Mouse (Mus musculus): ENCODE results near the gene Fignl1. TPM values are rescaled to one million over a fixed set of nuclear protein-coding genes. Genes with fewer than 3 reads are reported as not detected.

The Fignl1 gene
- polyA plus RNA-seq, 1 experiment from 2014 or later, result 66.4 TPM

- WGBS, result 92% methylated on average over 1 of the region's 1 CpGs
- DNase-seq (ENCODE audit: low spot score), result no peak
Observed at GRCm38 (mm10) chr11:11758883-11759282, 49.9 kb downstream of the Fignl1 start.

GRCm38 (mm10) chr11:11758121-11758520 is 50.6 kb downstream of the Fignl1 start:
- ATAC-seq (ENCODE audit: low FRiP score) (no peak), DNase-seq (ENCODE audit: low spot score) (no peak)
- no peaks in the 10 kb centered on the region for H3K9me3 ChIP-seq (ENCODE audit: control insufficient read depth, low read length)
- no peak overlapping the region for H3K27ac ChIP-seq (ENCODE audit: low read depth, low read length)
- WGBS, result 81% methylated on average over 6 of the region's 6 CpGs
- H3K9ac ChIP-seq (ENCODE audit: low read depth, low read length), result no peak overlapping the region
- no peaks in the 10 kb centered on the region for H3K4me1 ChIP-seq (replicated peaks; ENCODE audit: control insufficient read depth, insufficient read depth, low read length)
- no peak overlapping the region for H3K4me3 ChIP-seq (ENCODE audit: low read depth, low read length)
- H3K27me3 ChIP-seq (ENCODE audit: control insufficient read depth, insufficient read depth, low read length), result no peaks in the 10 kb centered on the region
- no peak overlapping the region for H3K4me2 ChIP-seq (replicated peaks; ENCODE audit: low read depth, low read length)
- no peaks in the 10 kb centered on the region for H3K36me3 ChIP-seq (ENCODE audit: control insufficient read depth, insufficient read depth, low read length)

More at GRCm38 (mm10) chr11:11758883-11759282, 49.9 kb downstream of the Fignl1 start:
- Histone ChIP-seq H3K4me2 (replicated peaks; ENCODE audit: low read depth, low read length) (no peak overlapping the region), H3K9ac (ENCODE audit: low read depth, low read length) (no peak overlapping the region), H3K36me3 (ENCODE audit: control insufficient read depth, insufficient read depth, low read length) (no peaks in the 10 kb centered on the region), H3K4me3 (ENCODE audit: low read depth, low read length) (no peak overlapping the region), H3K27me3 (ENCODE audit: control insufficient read depth, insufficient read depth, low read length) (no peaks in the 10 kb centered on the region), H3K4me1 (replicated peaks; ENCODE audit: control insufficient read depth, insufficient read depth, low read length) (no peaks in the 10 kb centered on the region), H3K27ac (ENCODE audit: low read depth, low read length) (no peak overlapping the region), H3K9me3 (ENCODE audit: control insufficient read depth, low read length) (no peaks in the 10 kb centered on the region)
- ATAC-seq (ENCODE audit: low FRiP score), result no peak

GRCm38 (mm10) chr11:11752859-11753258 is 55.9 kb downstream of the Fignl1 start:
- Histone ChIP-seq H3K4me3 (ENCODE audit: low read depth, low read length) (no peak overlapping the region), H3K27ac (ENCODE audit: low read depth, low read length) (no peak overlapping the region), H3K4me1 (replicated peaks; ENCODE audit: control insufficient read depth, insufficient read depth, low read length) (no peaks in the 10 kb centered on the region), H3K9me3 (ENCODE audit: control insufficient read depth, low read length) (no peaks in the 10 kb centered on the region), H3K36me3 (ENCODE audit: control insufficient read depth, insufficient read depth, low read length) (no peaks in the 10 kb centered on the region), H3K9ac (ENCODE audit: low read depth, low read length) (no peak overlapping the region), H3K27me3 (ENCODE audit: control insufficient read depth, insufficient read depth, low read length) (no peaks in the 10 kb centered on the region), H3K4me2 (replicated peaks; ENCODE audit: low read depth, low read length) (no peak overlapping the region)
- DNase-seq (ENCODE audit: low spot score), result no peak
- no peak for ATAC-seq (ENCODE audit: low FRiP score)
- WGBS, result 92% methylated on average over 5 of the region's 5 CpGs

- no peak overlapping the region for H3K27ac ChIP-seq (ENCODE audit: low read depth, low read length)
- H3K4me1 ChIP-seq (replicated peaks; ENCODE audit: control insufficient read depth, insufficient read depth, low read length), result no peaks in the 10 kb centered on the region
- WGBS, result 92% methylated on average over 5 of the region's 5 CpGs
- no peak overlapping the region for H3K4me3 ChIP-seq (ENCODE audit: low read depth, low read length)
- no peak for DNase-seq (ENCODE audit: low spot score)
- no peaks in the 10 kb centered on the region for H3K9me3 ChIP-seq (ENCODE audit: control insufficient read depth, low read length)
- H3K27me3 ChIP-seq (ENCODE audit: control insufficient read depth, insufficient read depth, low read length), result no peaks in the 10 kb centered on the region
- ATAC-seq (ENCODE audit: low FRiP score), result no peak
- no peaks in the 10 kb centered on the region for H3K36me3 ChIP-seq (ENCODE audit: control insufficient read depth, insufficient read depth, low read length)
- H3K9ac ChIP-seq (ENCODE audit: low read depth, low read length), result no peak overlapping the region
- H3K4me2 ChIP-seq (replicated peaks; ENCODE audit: low read depth, low read length), result no peak overlapping the region
Observed at GRCm38 (mm10) chr11:11751091-11751490, 57.7 kb downstream of the Fignl1 start.

GRCm38 (mm10) chr11:11744222-11744621 is 64.5 kb downstream of the Fignl1 start:
- H3K27me3 ChIP-seq (ENCODE audit: control insufficient read depth, insufficient read depth, low read length), result no peaks in the 10 kb centered on the region
- no peak overlapping the region for H3K9ac ChIP-seq (ENCODE audit: low read depth, low read length)
- no peak overlapping the region for H3K27ac ChIP-seq (ENCODE audit: low read depth, low read length)
- DNase-seq (ENCODE audit: low spot score) (no peak), ATAC-seq (ENCODE audit: low FRiP score) (no peak)
- WGBS, result 56% methylated on average over 1 of the region's 1 CpGs
- no peak overlapping the region for H3K4me2 ChIP-seq (replicated peaks; ENCODE audit: low read depth, low read length)
- H3K9me3 ChIP-seq (ENCODE audit: control insufficient read depth, low read length), result no peaks in the 10 kb centered on the region
- no peaks in the 10 kb centered on the region for H3K36me3 ChIP-seq (ENCODE audit: control insufficient read depth, insufficient read depth, low read length)
- H3K4me1 ChIP-seq (replicated peaks; ENCODE audit: control insufficient read depth, insufficient read depth, low read length), result no peaks in the 10 kb centered on the region
- no peak overlapping the region for H3K4me3 ChIP-seq (ENCODE audit: low read depth, low read length)

- no peak overlapping the region for H3K27ac ChIP-seq (ENCODE audit: low read depth, low read length)
- no peaks in the 10 kb centered on the region for H3K9me3 ChIP-seq (ENCODE audit: control insufficient read depth, low read length)
- DNase-seq (ENCODE audit: low spot score) (peak; percentile 52), ATAC-seq (ENCODE audit: low FRiP score) (no peak)
- H3K4me1 ChIP-seq (replicated peaks; ENCODE audit: control insufficient read depth, insufficient read depth, low read length), result no peaks in the 10 kb centered on the region
- 36% methylated on average over 2 of the region's 2 CpGs for WGBS
- no peak overlapping the region for H3K9ac ChIP-seq (ENCODE audit: low read depth, low read length)
- H3K36me3 ChIP-seq (ENCODE audit: control insufficient read depth, insufficient read depth, low read length), result no peaks in the 10 kb centered on the region
- H3K4me3 ChIP-seq (ENCODE audit: low read depth, low read length), result no peak overlapping the region
- H3K27me3 ChIP-seq (ENCODE audit: control insufficient read depth, insufficient read depth, low read length), result no peaks in the 10 kb centered on the region
- H3K4me2 ChIP-seq (replicated peaks; ENCODE audit: low read depth, low read length), result no peak overlapping the region
Observed at GRCm38 (mm10) chr11:11742626-11743025, 66.1 kb downstream of the Fignl1 start.

- 93% methylated on average over 5 of the region's 5 CpGs for WGBS
- Histone ChIP-seq H3K9me3 (ENCODE audit: control insufficient read depth, low read length) (no peaks in the 10 kb centered on the region), H3K4me1 (replicated peaks; ENCODE audit: control insufficient read depth, insufficient read depth, low read length) (no peaks in the 10 kb centered on the region), H3K27me3 (ENCODE audit: control insufficient read depth, insufficient read depth, low read length) (no peaks in the 10 kb centered on the region), H3K4me2 (replicated peaks; ENCODE audit: low read depth, low read length) (no peak overlapping the region), H3K36me3 (ENCODE audit: control insufficient read depth, insufficient read depth, low read length) (no peaks in the 10 kb centered on the region), H3K9ac (ENCODE audit: low read depth, low read length) (no peak overlapping the region), H3K27ac (ENCODE audit: low read depth, low read length) (no peak overlapping the region), H3K4me3 (ENCODE audit: low read depth, low read length) (no peak overlapping the region)
- DNase-seq (ENCODE audit: low spot score), result no peak
- ATAC-seq (ENCODE audit: low FRiP score), result no peak
Observed at GRCm38 (mm10) chr11:11741574-11741973, 67.2 kb downstream of the Fignl1 start.

GRCm38 (mm10) chr11:11740603-11741002 is 68.2 kb downstream of the Fignl1 start:
- Histone ChIP-seq H3K4me3 (ENCODE audit: low read depth, low read length) (no peak overlapping the region), H3K27ac (ENCODE audit: low read depth, low read length) (no peak overlapping the region), H3K9ac (ENCODE audit: low read depth, low read length) (no peak overlapping the region), H3K4me2 (replicated peaks; ENCODE audit: low read depth, low read length) (no peak overlapping the region), H3K9me3 (ENCODE audit: control insufficient read depth, low read length) (no peaks in the 10 kb centered on the region), H3K4me1 (replicated peaks; ENCODE audit: control insufficient read depth, insufficient read depth, low read length) (no peaks in the 10 kb centered on the region), H3K36me3 (ENCODE audit: control insufficient read depth, insufficient read depth, low read length) (no peaks in the 10 kb centered on the region), H3K27me3 (ENCODE audit: control insufficient read depth, insufficient read depth, low read length) (no peaks in the 10 kb centered on the region)
- DNase-seq (ENCODE audit: low spot score) (no peak), ATAC-seq (ENCODE audit: low FRiP score) (no peak)
- WGBS, result 79% methylated on average over 5 of the region's 5 CpGs

GRCm38 (mm10) chr11:11739054-11739453 is 69.7 kb downstream of the Fignl1 start:
- H3K27ac ChIP-seq (ENCODE audit: low read depth, low read length), result no peak overlapping the region
- no peak overlapping the region for H3K4me3 ChIP-seq (ENCODE audit: low read depth, low read length)
- H3K9me3 ChIP-seq (ENCODE audit: control insufficient read depth, low read length), result no peaks in the 10 kb centered on the region
- H3K27me3 ChIP-seq (ENCODE audit: control insufficient read depth, insufficient read depth, low read length), result no peaks in the 10 kb centered on the region
- no peaks in the 10 kb centered on the region for H3K36me3 ChIP-seq (ENCODE audit: control insufficient read depth, insufficient read depth, low read length)
- H3K9ac ChIP-seq (ENCODE audit: low read depth, low read length), result no peak overlapping the region
- no peaks in the 10 kb centered on the region for H3K4me1 ChIP-seq (replicated peaks; ENCODE audit: control insufficient read depth, insufficient read depth, low read length)
- 92% methylated on average over 3 of the region's 3 CpGs for WGBS
- no peak for DNase-seq (ENCODE audit: low spot score)
- H3K4me2 ChIP-seq (replicated peaks; ENCODE audit: low read depth, low read length), result no peak overlapping the region
- ATAC-seq (ENCODE audit: low FRiP score), result no peak

All from hindbrain, embryonic 11.5 days (tissue).